Mouse (Mus musculus): ENCODE data around the gene Msn.

DNA sequence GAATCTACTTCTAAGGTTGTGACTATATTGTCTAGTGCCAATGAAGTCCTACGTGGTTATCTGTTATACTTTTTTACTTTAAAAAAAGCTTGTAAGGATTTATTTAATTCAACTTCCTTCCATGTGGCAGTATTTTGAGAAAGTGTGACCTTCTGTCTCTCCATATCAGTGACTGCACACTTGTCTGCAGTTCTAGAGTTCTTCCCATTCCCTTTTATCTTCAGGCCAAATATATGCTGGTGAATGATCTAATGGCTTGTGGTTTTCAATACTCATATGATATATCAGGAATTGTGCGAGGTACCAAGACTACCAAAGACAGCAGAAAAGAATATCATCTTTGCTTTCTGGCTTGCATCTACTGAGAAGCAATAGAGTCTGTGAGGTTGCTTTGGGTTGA is 43.4 kb downstream of the Msn start:
- TF ChIP-seq CTCF (IDR thresholded peaks at IDR 0.05; ENCODE audit: borderline replicate concordance, insufficient read depth, low read depth, low read length) (no peak), POLR2A (IDR thresholded peaks at IDR 0.05; ENCODE audit: borderline replicate concordance, insufficient read depth, low read length) (no peak)
